Mouse (Mus musculus): ENCODE data around the gene Slc25a47.

- TF ChIP-seq CTCF (IDR thresholded peaks at IDR 0.05; ENCODE audit: borderline replicate concordance, insufficient read depth, low read length) (no peak), POLR2A (IDR thresholded peaks at IDR 0.05; ENCODE audit: low read depth, low read length) (no peak)
Measured at GRCm38 (mm10) chr12:108906398-108906797, 70.6 kb downstream of the Slc25a47 start.

All from embryonic fibroblast, embryonic 13.5 days (primary cell).